Mouse (Mus musculus): Measurements from ENCODE around the gene Gm6356.
"Not testable (repeated sequence)": the region's sequence is repeated elsewhere in the genome, so short reads cannot be mapped to it uniquely, and the experiment has no call there.

The Gm6356 gene

GRCm38 (mm10) chr14:6973718-6974117 lies at the start of gene Gm6356:
Gene Gm6356 (minus strand): TSS chr14:6973818.
- in situ Hi-C loops (cut with MboI, MseI), result not testable (repeated sequence)
